Mouse (Mus musculus) thymus, adult 2 months (tissue): ENCODE data around the gene Mid1. TPM values are rescaled to one million over a fixed set of nuclear protein-coding genes. Genes with fewer than 3 reads are reported as not detected.

Experiments used
- DNase-seq: peaks from one replicate; pipeline ENCODE4 v3.0.0; 2021
- H3K27ac ChIP-seq: fragments of 200-500 bp; 2 replicates; pipeline ENCODE4 v1.5.1; 2012; ENCODE audit warnings: low read length, control low read depth; ENCODE audit not compliant: control insufficient read depth, insufficient read depth
- H3K27me3 ChIP-seq: fragments of 200-500 bp; 2 replicates; pipeline ENCODE4 v1.6.1; 2012; ENCODE audit warnings: mild to moderate bottlenecking, low read length, moderate library complexity, mixed read lengths; ENCODE audit not compliant: control insufficient read depth, insufficient read depth
- H3K36me3 ChIP-seq: fragments of 200-500 bp; 2 replicates; pipeline ENCODE4 v1.6.1; 2012; ENCODE audit warnings: mild to moderate bottlenecking, low read length, moderate library complexity; ENCODE audit not compliant: control insufficient read depth, insufficient read depth
- H3K4me1 ChIP-seq: fragments of 200-500 bp; replicated peaks from 2 replicates; pipeline ENCODE4 v1.6.1; 2012; ENCODE audit warnings: low read length; ENCODE audit not compliant: control insufficient read depth, insufficient read depth
- H3K4me3 ChIP-seq: fragments of 200-500 bp; 2 replicates; pipeline ENCODE4 v1.5.1; 2012; ENCODE audit warnings: mild to moderate bottlenecking, low read length, control low read depth, moderate library complexity; ENCODE audit not compliant: control insufficient read depth, insufficient read depth
- CTCF ChIP-seq: fragments of 200-500 bp; IDR thresholded peaks from 2 replicates; pipeline ENCODE4 v1.5.1; 2012; ENCODE audit warnings: mild to moderate bottlenecking, control low read depth, low read length, moderate library complexity, borderline replicate concordance; ENCODE audit not compliant: control insufficient read depth, poor library complexity, insufficient read depth; ENCODE audit errors: extremely low read depth
- POLR2A ChIP-seq: fragments of 200-500 bp; IDR thresholded peaks from 2 replicates; pipeline ENCODE4 v1.6.1; 2012; ENCODE audit warnings: mild to moderate bottlenecking, low read length, control low read depth, moderate library complexity; ENCODE audit not compliant: control insufficient read depth, poor library complexity, insufficient read depth; ENCODE audit errors: extremely low read depth
- WGBS: fragments of 180-500 bp; shearing (Covaris S2); methylation state at CpG from one replicate; pipeline ENCODE4 v1.1.7; 2018; 5-methylcytosine and 5-hydroxymethylcytosine counted together
- polyA plus RNA-seq: library from polyadenylated mRNA; depleted of rRNA; stranded (reverse); fragments of >200 nt; gene quantifications from 2 replicates; pipeline ENCODE4 v1.2.3, GENCODE M21; 2012

The Mid1 gene
- polyA plus RNA-seq, 1 experiment: 10.4 TPM

DNA sequence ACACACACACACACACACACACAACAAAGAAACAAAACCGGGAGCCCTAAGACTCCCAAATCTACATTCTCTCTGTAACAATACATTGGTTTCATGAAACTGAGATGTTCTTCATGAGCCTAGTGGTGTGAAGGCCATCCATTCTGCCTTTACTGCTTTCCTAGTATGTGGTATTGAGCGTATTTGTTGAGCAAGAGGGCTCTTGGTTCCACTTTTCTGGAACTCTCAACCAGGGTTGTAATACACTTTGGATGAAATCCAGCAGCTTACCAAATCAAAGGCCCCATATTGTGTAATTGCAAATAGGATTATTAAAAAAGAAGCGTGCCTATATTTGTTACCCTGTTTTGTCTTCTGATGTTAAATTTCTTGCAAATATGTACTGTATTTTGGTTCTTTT lies 122.7 kb downstream of the Mid1 start:
- TF ChIP-seq CTCF: no peak
- no peak for TF ChIP-seq POLR2A

DNA sequence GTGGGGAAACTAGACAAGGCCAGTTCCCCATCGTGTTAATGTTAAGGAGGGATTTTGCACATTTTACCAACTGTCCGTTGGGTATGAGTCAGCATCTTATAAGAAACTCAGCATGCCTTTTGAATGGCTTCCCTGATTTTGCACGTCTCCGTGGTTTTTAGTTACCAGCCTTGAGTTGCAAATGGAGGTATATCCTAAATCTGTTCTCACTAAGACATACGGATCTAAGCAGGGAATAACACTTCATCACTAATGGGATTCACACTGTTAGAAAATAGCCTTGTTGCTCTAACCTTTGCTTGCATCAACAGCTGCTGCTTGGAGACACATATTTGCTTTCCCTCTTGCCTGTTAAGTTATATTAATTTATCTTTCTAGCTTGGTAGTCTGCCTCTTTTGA lies 126.3 kb downstream of the Mid1 start:
- Histone ChIP-seq H3K27ac (no peak overlapping the region), H3K27me3 (no peaks in the 10 kb centered on the region), H3K36me3 (no peaks in the 10 kb centered on the region), H3K4me1 (no peaks in the 10 kb centered on the region), H3K4me3 (no peak overlapping the region)
- TF ChIP-seq CTCF (no peak), POLR2A (no peak)
- DNase-seq: no peak
- 59% methylated on average over 5 of the region's 5 CpGs for WGBS

More for the DNA sequence above, 122.7 kb downstream of the Mid1 start:
- no peak for DNase-seq
- Histone ChIP-seq H3K36me3 (no peaks in the 10 kb centered on the region), H3K4me1 (no peaks in the 10 kb centered on the region), H3K27ac (no peak overlapping the region), H3K4me3 (no peak overlapping the region), H3K27me3 (no peaks in the 10 kb centered on the region)
- WGBS: 93% methylated on average over 3 of the region's 3 CpGs

DNA sequence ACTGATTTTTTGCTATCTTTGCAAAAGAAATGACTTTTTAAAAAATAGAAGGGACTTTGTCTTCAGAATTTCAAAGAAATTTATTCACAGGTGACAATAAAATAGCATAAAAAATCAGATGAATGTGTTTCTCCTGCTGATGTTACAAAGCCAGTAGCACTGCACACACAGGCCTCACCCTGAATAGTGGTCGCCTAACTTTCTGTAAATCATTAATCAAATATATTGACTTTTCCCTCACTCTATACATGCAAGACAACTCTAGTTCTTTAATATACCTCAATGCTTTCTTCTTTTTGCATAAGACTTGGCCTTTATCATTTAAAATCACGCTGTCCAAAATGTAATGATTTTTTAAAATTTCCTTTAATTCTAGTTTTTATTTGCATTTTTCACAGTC lies 126.8 kb downstream of the Mid1 start:
- Histone ChIP-seq H3K27ac (no peak overlapping the region), H3K4me1 (no peaks in the 10 kb centered on the region), H3K4me3 (no peak overlapping the region), H3K27me3 (no peaks in the 10 kb centered on the region), H3K36me3 (no peaks in the 10 kb centered on the region)
- 97% methylated on average over 2 of the region's 2 CpGs for WGBS
- no peak for DNase-seq
- TF ChIP-seq POLR2A (no peak), CTCF (no peak)

DNA sequence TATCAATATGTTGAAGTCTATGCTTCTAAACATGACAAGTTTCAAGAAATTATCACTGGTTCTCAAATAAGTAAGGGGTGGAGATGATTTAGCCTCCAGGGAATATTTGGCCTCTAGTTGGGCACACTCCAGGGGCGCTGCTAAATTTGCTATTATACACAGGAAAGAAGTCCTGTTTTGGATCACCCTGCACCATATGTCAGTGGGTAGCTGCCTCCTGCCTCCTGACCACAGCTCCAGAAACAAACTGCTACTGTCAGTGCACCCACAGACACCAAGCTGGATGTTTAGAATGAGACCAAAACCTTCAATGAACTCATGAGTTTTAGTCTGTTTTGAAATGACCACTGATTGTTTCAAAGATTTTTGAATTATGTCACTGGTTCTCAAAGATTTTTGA lies 128.7 kb downstream of the Mid1 start:
- H3K4me3 ChIP-seq: no peak overlapping the region
- TF ChIP-seq CTCF (no peak), POLR2A (no peak)
- WGBS: 93% methylated on average over 1 of the region's 1 CpGs
- DNase-seq: no peak
- H3K4me1 ChIP-seq: no peaks in the 10 kb centered on the region
- H3K36me3 ChIP-seq: no peaks in the 10 kb centered on the region
- H3K27me3 ChIP-seq: no peaks in the 10 kb centered on the region
- no peak overlapping the region for H3K27ac ChIP-seq

DNA sequence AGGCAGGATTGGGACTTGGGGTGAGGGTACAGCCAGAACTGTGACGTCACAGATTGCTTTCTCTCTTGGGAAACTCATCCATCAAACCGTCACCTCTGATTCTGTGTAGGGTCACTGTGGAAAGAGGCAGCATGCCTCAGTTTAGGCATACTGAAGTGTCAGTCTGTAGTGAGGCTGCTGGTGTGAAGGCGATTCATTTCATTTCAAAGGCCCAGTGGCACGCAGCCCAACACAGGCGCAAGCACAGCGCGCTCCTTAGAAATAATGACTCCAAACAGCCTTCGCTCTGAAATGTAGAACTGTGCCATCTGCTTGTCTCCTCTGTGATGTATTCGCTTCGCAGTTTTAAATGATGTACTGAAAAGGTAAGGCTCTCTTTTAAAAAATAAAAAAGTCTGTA lies 141.9 kb downstream of the Mid1 start:
- Histone ChIP-seq H3K36me3 (no peaks in the 10 kb centered on the region), H3K27me3 (no peaks in the 10 kb centered on the region), H3K4me3 (no peak overlapping the region), H3K27ac (no peak overlapping the region), H3K4me1 (peaks cover 5% of the 10 kb centered on the region)
- no peak for TF ChIP-seq CTCF
- TF ChIP-seq POLR2A: no peak
- WGBS: 92% methylated on average over 10 of the region's 10 CpGs
- DNase-seq: no peak

DNA sequence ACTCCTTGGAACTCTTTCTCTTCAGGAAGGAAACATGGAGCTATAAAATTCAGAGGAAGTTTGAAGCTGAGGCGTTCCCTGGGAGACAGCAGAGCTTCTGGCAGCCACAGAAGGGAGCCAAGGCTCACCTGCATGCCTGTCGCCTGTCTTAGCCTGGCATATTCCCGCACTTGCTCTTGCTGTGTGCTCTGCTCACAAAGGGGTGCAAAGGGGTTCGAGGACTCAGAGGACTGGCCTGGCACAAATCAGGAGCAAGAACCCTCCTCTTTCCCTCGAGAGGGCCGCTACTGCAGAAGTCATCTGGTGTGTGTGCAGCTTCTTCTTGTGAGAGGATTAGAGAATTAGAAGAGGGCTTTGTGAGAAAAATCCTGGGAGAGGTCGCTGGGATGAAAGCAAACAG lies 142.7 kb downstream of the Mid1 start:
- H3K27me3 ChIP-seq: no peaks in the 10 kb centered on the region
- H3K27ac ChIP-seq: no peak overlapping the region
- no peak overlapping the region for H3K4me3 ChIP-seq
- TF ChIP-seq POLR2A (no peak), CTCF (no peak)
- H3K4me1 ChIP-seq: peaks cover 5% of the 10 kb centered on the region
- 53% methylated on average over 7 of the region's 7 CpGs for WGBS
- DNase-seq: no peak
- no peaks in the 10 kb centered on the region for H3K36me3 ChIP-seq

DNA sequence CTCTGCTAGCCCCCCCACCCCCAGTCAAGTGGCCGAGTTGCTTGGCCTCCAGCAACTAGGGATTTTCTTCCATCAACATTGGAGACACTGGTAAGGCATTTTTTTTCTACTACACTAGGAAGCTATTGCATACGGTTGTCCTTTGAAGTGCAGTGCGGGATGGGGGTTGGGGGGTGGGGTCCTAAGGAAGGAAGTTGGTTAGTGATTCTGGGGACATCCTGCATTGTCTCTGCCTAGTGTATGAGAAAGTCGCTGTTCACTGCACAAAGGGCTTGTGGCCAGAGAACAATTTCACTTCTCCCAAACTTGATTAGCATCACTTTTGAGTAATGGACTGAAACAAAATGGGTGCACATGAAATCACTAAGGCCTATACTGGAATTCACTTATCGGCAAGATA lies 143.1 kb downstream of the Mid1 start:
- Histone ChIP-seq H3K36me3 (no peaks in the 10 kb centered on the region), H3K4me1 (peaks cover 5% of the 10 kb centered on the region), H3K27ac (no peak overlapping the region), H3K27me3 (no peaks in the 10 kb centered on the region), H3K4me3 (no peak overlapping the region)
- TF ChIP-seq CTCF (no peak), POLR2A (no peak)
- DNase-seq: peak; percentile 4
- WGBS: 17% methylated on average over 5 of the region's 5 CpGs
